Mouse (Mus musculus) erythroblast, embryonic 14.5 days (primary cell): ENCODE data around the gene Hoxd8.

Experiments used
- GATA1 ChIP-seq: IDR thresholded peaks from 2 replicates; pipeline ENCODE4 v1.6.1; 2012; ENCODE audit warnings: low read length, inconsistent platforms, mixed read lengths
- TAL1 ChIP-seq: IDR thresholded peaks from 3 replicates; pipeline ENCODE4 v1.6.1; 2012; ENCODE audit warnings: low read length, inconsistent platforms, mixed read lengths

- no peak for TF ChIP-seq TAL1
- no peak for TF ChIP-seq GATA1
Observed at GRCm38 (mm10) chr2:74700546-74701112, 3.8 kb upstream of the Hoxd8 start.
